Mouse (Mus musculus): Measurements from ENCODE around the gene Egr2.

DNA sequence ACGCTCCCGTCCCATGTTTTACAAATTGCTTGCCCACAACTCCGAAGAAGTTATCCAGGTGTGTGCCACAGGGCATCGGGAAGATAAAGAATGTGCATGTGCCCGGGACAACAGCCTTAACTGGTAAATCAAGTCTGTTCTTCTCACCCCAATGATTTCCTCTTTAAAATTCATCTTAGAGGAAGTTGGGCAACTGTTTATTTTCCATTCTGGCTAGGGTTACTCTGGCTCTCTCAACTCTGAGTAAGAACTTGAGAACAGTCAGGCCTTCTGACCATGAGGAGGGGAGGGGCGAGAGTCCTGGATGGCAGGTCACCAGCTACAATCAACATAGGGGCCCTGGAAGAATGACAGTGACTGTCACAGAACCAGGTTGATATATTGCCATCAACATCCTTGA, 45.4 kb upstream of the Egr2 start:
- TF ChIP-seq GATA1 (IDR thresholded peaks at IDR 0.05; ENCODE audit: borderline replicate concordance, low read length): no peak
- no peak for TF ChIP-seq FLI1 (IDR thresholded peaks at IDR 0.05; ENCODE audit: low read length)

Measured in megakaryocyte, embryonic 14.5 days (primary cell).